Mouse (Mus musculus) olfactory bulb, adult 2 months (tissue): Measurements from ENCODE around the gene Slc2a12. TPM values are rescaled to one million over a fixed set of nuclear protein-coding genes. Genes with fewer than 3 reads are reported as not detected.
A peak's percentile ranks its signal among the peaks of the same experiment; 100 is the strongest.

Source experiments
- H3K27ac ChIP-seq: fragments of 200-500 bp; 2 replicates; pipeline ENCODE4 v1.5.1; 2012; ENCODE audit warnings: low read depth, low read length; ENCODE audit not compliant: insufficient read depth
- H3K4me1 ChIP-seq: fragments of 200-500 bp; 2 replicates; pipeline ENCODE4 v1.6.1; 2012; ENCODE audit warnings: low read length; ENCODE audit not compliant: control insufficient read depth, insufficient read depth
- H3K4me3 ChIP-seq: fragments of 200-500 bp; 2 replicates; pipeline ENCODE4 v1.5.1; 2012; ENCODE audit warnings: mild to moderate bottlenecking, low read depth, low read length, moderate library complexity; ENCODE audit not compliant: insufficient read depth
- CTCF ChIP-seq: fragments of 200-500 bp; IDR thresholded peaks from 2 replicates; pipeline ENCODE4 v1.5.1; 2012; ENCODE audit warnings: low read depth, mild to moderate bottlenecking, low read length, moderate library complexity; ENCODE audit not compliant: insufficient read depth
- POLR2A ChIP-seq: fragments of 200-500 bp; IDR thresholded peaks from 2 replicates; pipeline ENCODE4 v1.6.1; 2012; ENCODE audit warnings: mild to moderate bottlenecking, low read depth, low read length, moderate library complexity; ENCODE audit not compliant: insufficient read depth
- WGBS: fragments of 180-500 bp; shearing (Covaris S2); methylation state at CpG from one replicate; pipeline ENCODE4 v1.1.7; 2018; 5-methylcytosine and 5-hydroxymethylcytosine counted together
- polyA plus RNA-seq: library from polyadenylated mRNA; stranded (reverse); fragments of >200 nt; gene quantifications from 2 replicates; pipeline ENCODE4 v1.2.4, GENCODE M21; 2012; ENCODE audit warnings: low replicate concordance; ENCODE audit not compliant: missing spikeins, insufficient read depth, insufficient read length

Slc2a12 gene
- not detected in 2 replicates for polyA plus RNA-seq

DNA sequence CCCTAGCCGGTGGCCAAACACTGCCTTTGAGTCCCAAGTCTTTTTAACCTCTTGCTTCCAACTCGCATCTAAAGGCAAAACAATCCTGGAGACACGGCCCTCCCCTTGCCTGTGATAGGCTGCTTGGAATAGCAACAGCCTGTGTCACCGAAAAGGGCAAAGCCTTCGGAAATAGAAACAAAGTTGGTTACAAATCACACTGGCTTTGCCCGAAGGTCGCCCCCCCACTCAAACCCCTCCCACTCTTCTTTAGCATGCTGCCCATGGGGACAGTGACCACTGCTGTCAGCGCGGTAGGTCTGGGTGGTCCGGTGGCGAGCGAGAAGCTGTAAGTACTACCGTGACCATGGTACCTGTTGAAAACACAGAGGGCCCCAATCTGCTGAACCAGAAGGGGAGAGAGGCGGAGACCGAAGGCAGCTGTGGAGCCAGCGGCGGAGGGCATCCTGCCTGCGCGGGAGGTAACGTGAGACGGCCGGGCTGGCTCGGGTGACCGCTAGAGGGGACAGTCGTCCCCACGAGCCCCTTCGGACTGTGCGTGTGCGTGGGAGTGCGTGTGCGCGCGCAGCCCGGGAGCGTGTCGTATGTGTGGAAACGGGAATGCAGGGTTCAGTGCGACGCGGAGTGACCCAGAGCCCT, at the start of gene Slc2a12:
TSS of gene Slc2a12 (plus strand) at position 159 of the 639 bp plus-strand sequence.
- TF ChIP-seq POLR2A (no peak), CTCF (no peak)
- Histone ChIP-seq H3K27ac (peak within 1 kb of the TSS; percentile 71), H3K4me1 (peaks cover 8% of the 10 kb centered on the region), H3K4me3 (peak within 1 kb of the TSS; percentile 70)
- 2% methylated on average over 40 of the region's 40 CpGs for WGBS

DNA sequence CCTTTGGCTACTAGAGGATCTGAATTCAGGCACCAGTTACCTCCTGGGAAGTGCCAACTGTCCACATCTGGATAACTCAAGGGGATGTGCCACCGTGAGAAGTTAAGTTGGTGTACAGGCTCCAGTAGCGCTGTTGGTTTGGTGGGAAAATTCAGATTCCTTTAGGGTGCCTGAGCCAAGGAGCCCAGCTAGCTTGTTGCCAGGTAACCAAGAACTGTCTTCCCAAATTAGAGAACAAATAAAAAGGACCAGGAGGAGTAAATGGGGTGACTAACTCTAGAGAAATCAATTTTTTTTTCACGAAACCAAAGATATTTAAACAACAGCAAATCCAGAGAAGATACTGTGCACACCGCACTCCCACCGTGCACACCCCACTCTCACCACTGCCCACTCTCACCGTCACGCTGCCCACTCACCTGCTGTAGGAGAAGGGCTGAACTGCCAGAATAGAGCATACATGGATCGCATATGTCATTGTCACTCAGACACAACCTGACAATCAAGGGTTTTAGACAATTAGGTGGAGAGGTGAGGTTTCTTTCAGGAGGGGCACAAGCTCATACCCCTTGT, 45.8 kb upstream of the Slc2a12 start:
- H3K4me3 ChIP-seq: no peak overlapping the region
- WGBS: 67% methylated on average over 8 of the region's 8 CpGs
- TF ChIP-seq CTCF: no peak
- TF ChIP-seq POLR2A: no peak
- no peak overlapping the region for H3K27ac ChIP-seq
- peaks cover 2% of the 10 kb centered on the region; the same call in 1 of the 2 replicates for H3K4me1 ChIP-seq

DNA sequence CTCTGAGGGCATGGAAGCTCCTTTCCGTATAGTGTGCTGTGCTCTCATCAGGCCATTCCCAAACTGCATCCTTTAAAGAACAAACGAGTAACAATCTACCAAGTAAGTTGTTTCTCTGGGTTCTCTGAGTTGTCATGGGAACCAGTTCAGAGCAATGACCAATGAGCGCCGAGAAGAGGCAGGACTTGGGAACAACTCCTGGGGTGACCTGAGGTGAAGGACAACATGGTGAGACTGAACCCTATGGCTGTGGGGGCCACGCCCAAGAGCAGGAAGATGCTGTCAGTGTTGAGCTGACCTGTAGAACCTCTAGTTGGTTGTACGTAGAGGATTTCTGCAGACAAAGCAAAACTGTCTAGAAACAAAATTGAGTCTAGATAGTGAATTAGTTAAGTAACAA, 43.8 kb upstream of the Slc2a12 start:
- WGBS: 84% methylated on average over 6 of the region's 6 CpGs
- no peak overlapping the region for H3K4me3 ChIP-seq
- peaks cover 2% of the 10 kb centered on the region; the same call in 1 of the 2 replicates for H3K4me1 ChIP-seq
- H3K27ac ChIP-seq: no peak overlapping the region
- TF ChIP-seq POLR2A: no peak
- no peak for TF ChIP-seq CTCF

DNA sequence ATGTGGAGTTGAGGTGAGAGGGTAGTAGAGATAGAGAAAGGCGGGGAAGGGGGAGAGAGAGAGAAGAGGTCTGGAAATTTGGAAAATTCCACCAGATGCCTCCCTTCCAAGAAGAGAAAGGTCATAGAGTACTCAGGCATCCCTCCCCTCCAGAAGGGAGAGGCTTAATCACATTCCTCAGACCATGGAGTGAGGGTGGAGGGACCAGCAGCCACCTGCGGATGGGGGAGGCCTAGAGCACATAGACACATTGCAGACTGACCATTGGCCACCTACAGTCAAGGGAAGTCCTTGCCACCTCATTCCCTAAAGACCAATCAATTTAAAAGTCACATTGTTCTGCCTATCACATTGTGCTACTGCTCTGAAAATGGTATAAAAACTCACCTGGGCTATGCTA, 40.0 kb upstream of the Slc2a12 start:
- H3K4me1 ChIP-seq: no peaks in the 10 kb centered on the region
- no peak for TF ChIP-seq POLR2A
- no peak for TF ChIP-seq CTCF
- no peak overlapping the region for H3K4me3 ChIP-seq
- H3K27ac ChIP-seq: no peak overlapping the region
- WGBS: 80% methylated on average over 2 of the region's 2 CpGs

DNA sequence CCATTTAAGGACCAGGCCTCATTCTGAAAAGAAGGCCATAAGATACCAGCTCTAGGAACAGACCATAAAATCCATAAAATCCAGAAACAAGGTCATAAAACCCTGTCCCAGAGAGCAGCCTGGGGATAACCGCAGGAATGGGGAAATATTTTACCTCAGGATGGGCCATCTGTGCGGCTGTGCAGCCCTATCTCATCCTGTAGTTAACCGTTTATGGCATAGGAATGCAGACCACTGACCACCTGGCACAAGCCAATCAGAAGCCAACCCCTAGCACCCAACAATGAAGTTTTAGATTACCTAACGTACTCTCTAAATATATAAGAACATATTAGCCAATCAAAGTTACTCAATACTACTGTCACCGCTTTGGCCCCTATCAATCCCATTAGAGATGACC, 36.5 kb upstream of the Slc2a12 start:
- H3K4me3 ChIP-seq: no peak overlapping the region
- no peak overlapping the region for H3K27ac ChIP-seq
- WGBS: 96% methylated on average over 5 of the region's 5 CpGs
- no peaks in the 10 kb centered on the region for H3K4me1 ChIP-seq
- TF ChIP-seq POLR2A (no peak), CTCF (no peak)

DNA sequence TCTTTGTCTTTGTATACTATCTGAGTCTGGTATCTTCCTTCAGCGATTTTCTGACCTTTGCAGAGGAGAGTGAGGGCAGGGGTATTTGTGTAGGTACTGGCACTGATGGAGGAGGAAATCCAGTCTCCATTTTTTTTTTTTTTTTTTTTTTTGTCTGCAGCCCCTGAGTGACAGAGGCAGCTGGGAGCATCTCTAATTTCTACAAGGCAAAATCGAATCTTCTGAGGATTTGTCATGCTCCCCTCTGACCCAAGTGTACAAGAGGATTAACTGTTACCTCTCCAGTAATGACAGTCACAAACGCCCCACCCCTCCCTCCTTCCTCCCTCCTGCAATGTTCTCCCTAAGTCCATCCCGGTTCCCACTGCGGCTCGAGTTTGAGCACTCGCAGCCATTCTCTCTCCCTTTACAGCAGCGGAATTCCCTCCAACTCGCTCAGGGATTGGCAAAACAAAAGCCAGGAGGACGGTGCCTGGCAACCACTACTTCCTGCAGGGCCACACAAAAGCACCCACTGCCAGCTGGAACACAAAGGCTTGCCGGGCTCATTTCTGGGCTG, 35.9 kb upstream of the Slc2a12 start:
- Histone ChIP-seq H3K4me3 (peak overlapping the region; percentile 1; the same call in 1 of the 2 replicates), H3K27ac (no peak overlapping the region), H3K4me1 (no peaks in the 10 kb centered on the region)
- no peak for TF ChIP-seq CTCF
- TF ChIP-seq POLR2A: no peak
- 2% methylated on average over 11 of the region's 11 CpGs for WGBS

DNA sequence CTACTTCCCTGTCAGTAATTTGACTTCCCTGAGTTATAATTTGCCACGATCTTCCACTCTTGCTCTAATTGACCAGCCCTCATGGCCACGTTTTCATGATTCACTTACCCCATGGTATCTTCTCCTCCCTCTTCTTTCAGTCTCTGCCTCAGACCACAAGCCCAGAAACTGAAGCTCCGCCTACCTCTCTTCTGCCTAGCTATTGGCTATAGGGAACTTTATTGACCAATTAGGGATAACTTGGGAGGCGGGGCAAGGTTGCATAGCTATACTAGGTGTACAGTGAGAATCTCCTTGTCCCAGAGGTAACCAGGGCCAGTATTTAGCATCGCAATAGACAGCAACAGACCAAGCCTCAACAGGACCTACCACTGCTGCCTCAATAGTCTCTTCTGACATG, 31.5 kb upstream of the Slc2a12 start:
- Histone ChIP-seq H3K4me3 (no peak overlapping the region), H3K4me1 (no peaks in the 10 kb centered on the region), H3K27ac (no peak overlapping the region)
- 79% methylated on average over 5 of the region's 5 CpGs for WGBS
- TF ChIP-seq CTCF: no peak
- TF ChIP-seq POLR2A: no peak

DNA sequence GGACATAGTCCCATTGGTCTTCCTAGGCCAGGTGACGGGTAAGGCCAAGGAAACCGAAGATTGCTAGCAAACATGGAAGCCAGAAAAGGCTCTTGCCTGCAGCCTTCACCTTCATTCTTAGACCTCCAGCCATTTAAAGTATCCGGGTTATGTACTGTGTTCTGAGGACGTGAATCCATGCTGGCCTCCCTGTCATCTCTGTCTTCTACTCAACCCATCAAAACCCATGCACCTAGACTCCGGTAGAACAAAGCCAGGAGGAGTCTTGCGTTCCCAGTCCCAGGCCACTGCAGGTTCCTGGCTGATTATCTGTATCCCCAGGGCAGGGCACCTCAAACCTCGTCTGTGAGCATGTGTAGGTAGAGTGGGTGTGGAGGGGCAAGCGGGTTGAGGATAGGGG, 30.3 kb upstream of the Slc2a12 start:
- Histone ChIP-seq H3K4me3 (no peak overlapping the region), H3K27ac (no peak overlapping the region), H3K4me1 (no peaks in the 10 kb centered on the region)
- TF ChIP-seq POLR2A: no peak
- TF ChIP-seq CTCF: no peak
- 97% methylated on average over 8 of the region's 8 CpGs for WGBS

DNA sequence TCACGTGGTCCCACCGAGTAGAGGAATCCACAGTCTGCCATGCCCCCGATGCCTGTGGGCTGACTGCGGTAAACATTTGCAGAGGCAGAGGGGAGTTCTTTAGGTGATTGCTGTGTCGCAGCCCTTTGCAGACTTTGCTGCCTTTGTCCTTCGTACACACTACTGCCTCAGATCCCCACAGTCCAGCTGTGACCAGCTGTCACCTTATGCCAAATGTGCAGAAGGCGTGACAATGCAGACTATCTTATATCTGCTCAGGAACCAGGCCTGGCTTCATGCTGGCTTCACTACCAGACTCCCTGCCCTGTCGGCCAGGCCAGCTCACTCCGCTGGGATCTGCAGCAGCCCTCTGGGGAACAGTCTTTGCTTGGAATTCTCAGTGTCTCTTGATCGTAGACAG, 29.5 kb upstream of the Slc2a12 start:
- Histone ChIP-seq H3K4me1 (no peaks in the 10 kb centered on the region), H3K27ac (no peak overlapping the region), H3K4me3 (no peak overlapping the region)
- TF ChIP-seq CTCF (no peak), POLR2A (no peak)
- WGBS: 67% methylated on average over 10 of the region's 10 CpGs

DNA sequence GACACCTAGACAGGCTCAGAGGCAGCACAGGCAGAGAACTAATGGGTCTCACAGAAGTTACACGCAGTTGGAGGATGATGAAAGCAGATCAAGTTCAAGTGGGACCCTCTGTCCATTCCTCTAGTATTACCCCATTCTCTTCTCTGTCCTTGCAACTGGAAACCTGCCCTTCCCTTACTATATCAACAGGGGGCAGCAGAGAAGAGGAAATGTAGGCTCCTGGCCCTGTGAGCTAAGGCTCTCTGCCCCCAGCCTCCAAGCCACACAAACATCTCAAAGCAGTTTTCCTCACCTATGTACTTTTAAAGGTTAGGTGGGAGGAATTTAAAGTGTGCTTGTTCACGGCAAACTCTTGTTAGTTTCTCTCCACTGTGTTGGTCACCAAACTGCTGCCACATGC, 26.0 kb upstream of the Slc2a12 start:
- no peak overlapping the region for H3K4me3 ChIP-seq
- no peak overlapping the region for H3K27ac ChIP-seq
- WGBS: 74% methylated on average over 2 of the region's 2 CpGs
- TF ChIP-seq POLR2A (no peak), CTCF (0 out of 2 replicates have a peak, but pooled peaks have one; percentile 12)
- no peaks in the 10 kb centered on the region for H3K4me1 ChIP-seq
